Mouse (Mus musculus) neural tube, embryonic 13.5 days (tissue): ENCODE measurements around the gene Adipor1. TPM values are rescaled to one million over a fixed set of nuclear protein-coding genes. Genes with fewer than 3 reads are reported as not detected.
"Not testable (repeated sequence)": the region's sequence is repeated elsewhere in the genome, so short reads cannot be mapped to it uniquely, and the experiment has no call there.

ENCODE experiments used
- ATAC-seq: fragments of 200-750 bp; cut with Nextera tagmentation; 2 replicates; pipeline ENCODE4 v1.8.0; 2017; ENCODE audit warnings: low read depth, mild to moderate bottlenecking, moderate TSS enrichment, moderate library complexity
- H3K27ac ChIP-seq: fragments of 300-500 bp; sonication (generic); replicated peaks from 2 replicates; pipeline ENCODE4 v1.5.1; 2015; ENCODE audit warnings: moderate library complexity, mild to moderate bottlenecking, inconsistent platforms
- H3K27me3 ChIP-seq: fragments of 300-500 bp; sonication (generic); 2 replicates; pipeline ENCODE4 v1.6.1; 2015; ENCODE audit warnings: mild to moderate bottlenecking, inconsistent platforms
- H3K36me3 ChIP-seq: fragments of 300-500 bp; sonication (generic); 2 replicates; pipeline ENCODE4 v1.6.1; 2015; ENCODE audit warnings: mild to moderate bottlenecking, inconsistent platforms
- H3K4me1 ChIP-seq: fragments of 300-500 bp; sonication (generic); replicated peaks from 2 replicates; pipeline ENCODE4 v1.6.1; 2015; ENCODE audit warnings: inconsistent platforms
- H3K4me2 ChIP-seq: fragments of 300-500 bp; sonication (generic); 2 replicates; pipeline ENCODE4 v1.6.1; 2015; ENCODE audit warnings: inconsistent platforms, mild to moderate bottlenecking, moderate library complexity
- H3K4me3 ChIP-seq: fragments of 300-500 bp; sonication (generic); 2 replicates; pipeline ENCODE4 v1.5.1; 2015; ENCODE audit warnings: mild to moderate bottlenecking, inconsistent platforms
- H3K9ac ChIP-seq: fragments of 300-500 bp; sonication (generic); 2 replicates; pipeline ENCODE4 v1.6.1; 2015; ENCODE audit warnings: moderate library complexity, mild to moderate bottlenecking, inconsistent platforms
- H3K9me3 ChIP-seq: fragments of 300-500 bp; sonication (generic); 2 replicates; pipeline ENCODE4 v1.6.1; 2016; ENCODE audit warnings: inconsistent platforms
- WGBS: fragments of 180-500 bp; shearing (Covaris S2); methylation state at CpG from one replicate; pipeline ENCODE4 v1.1.7; 2015; 5-methylcytosine and 5-hydroxymethylcytosine counted together
- polyA plus RNA-seq: library from polyadenylated mRNA; unstranded; fragments of >200 nt; fragmentation: Nextera tagmentation; extraction: Ambion mirVana; gene quantifications from 2 replicates; pipeline ENCODE4 v1.2.1, GENCODE M21; 2015

The Adipor1 gene
- polyA plus RNA-seq, 1 experiment from 2014 or later = 79.7 TPM

- Histone ChIP-seq H3K9ac (no peak overlapping the region), H3K4me2 (no peak overlapping the region), H3K9me3 (no peaks in the 10 kb centered on the region), H3K27me3 (no peaks in the 10 kb centered on the region), H3K4me1 (peaks cover 4% of the 10 kb centered on the region; the same call in 1 of the 2 replicates), H3K36me3 (peaks cover 84% of the 10 kb centered on the region), H3K27ac (no peak overlapping the region), H3K4me3 (no peak overlapping the region)
- 89% methylated on average over 5 of the region's 5 CpGs for WGBS
- no peak for ATAC-seq
These were observed 11.1 kb downstream of the Adipor1 start for GRCm38 (mm10) chr1:134426289-134426688.

GRCm38 (mm10) chr1:134433002-134433401 lies 17.8 kb downstream of the Adipor1 start:
- no peak overlapping the region for H3K4me2 ChIP-seq
- no peaks in the 10 kb centered on the region for H3K27me3 ChIP-seq
- no peak for ATAC-seq
- WGBS = 91% methylated on average over 10 of the region's 10 CpGs
- H3K4me3 ChIP-seq = no peak overlapping the region
- no peak overlapping the region for H3K9ac ChIP-seq
- peaks cover 60% of the 10 kb centered on the region for H3K36me3 ChIP-seq
- H3K9me3 ChIP-seq = no peaks in the 10 kb centered on the region
- H3K4me1 ChIP-seq = no peaks in the 10 kb centered on the region
- H3K27ac ChIP-seq = no peak overlapping the region

- Histone ChIP-seq H3K9me3 (no peaks in the 10 kb centered on the region), H3K9ac (no peak overlapping the region), H3K27ac (no peak overlapping the region), H3K36me3 (peaks cover 56% of the 10 kb centered on the region), H3K27me3 (no peaks in the 10 kb centered on the region), H3K4me3 (no peak overlapping the region), H3K4me2 (no peak overlapping the region), H3K4me1 (no peaks in the 10 kb centered on the region)
- 97% methylated on average over 4 of the region's 4 CpGs for WGBS
- no peak for ATAC-seq
These were observed 18.3 kb downstream of the Adipor1 start for GRCm38 (mm10) chr1:134433473-134433872.

GRCm38 (mm10) chr1:134435414-134435813 lies 20.2 kb downstream of the Adipor1 start:
- H3K36me3 ChIP-seq = peaks cover 38% of the 10 kb centered on the region
- H3K4me2 ChIP-seq = no peak overlapping the region
- 34% methylated on average over 4 of the region's 4 CpGs for WGBS
- H3K27me3 ChIP-seq = no peaks in the 10 kb centered on the region
- no peak overlapping the region for H3K9ac ChIP-seq
- H3K4me3 ChIP-seq = no peak overlapping the region
- no peak for ATAC-seq
- no peaks in the 10 kb centered on the region for H3K4me1 ChIP-seq
- no peaks in the 10 kb centered on the region for H3K9me3 ChIP-seq
- H3K27ac ChIP-seq = no peak overlapping the region

GRCm38 (mm10) chr1:134440437-134440836 lies 25.3 kb downstream of the Adipor1 start:
- H3K36me3 ChIP-seq = no peaks in the 10 kb centered on the region
- no peaks in the 10 kb centered on the region for H3K4me1 ChIP-seq
- H3K4me2 ChIP-seq = no peak overlapping the region
- H3K9me3 ChIP-seq = no peaks in the 10 kb centered on the region
- ATAC-seq = no peak
- H3K27ac ChIP-seq = no peak overlapping the region
- H3K4me3 ChIP-seq = no peak overlapping the region
- H3K27me3 ChIP-seq = no peaks in the 10 kb centered on the region
- H3K9ac ChIP-seq = no peak overlapping the region
- WGBS = 94% methylated on average over 6 of the region's 6 CpGs

- H3K27ac ChIP-seq, H3K4me1 ChIP-seq, H3K4me2 ChIP-seq, H3K27me3 ChIP-seq, H3K9ac ChIP-seq, H3K4me3 ChIP-seq, H3K36me3 ChIP-seq, H3K9me3 ChIP-seq, ATAC-seq: not testable (repeated sequence)
- 92% methylated on average over 8 of the region's 10 CpGs for WGBS
These were observed 26.6 kb downstream of the Adipor1 start for GRCm38 (mm10) chr1:134441737-134442136.

- H3K4me1 ChIP-seq = no peaks in the 10 kb centered on the region
- H3K27ac ChIP-seq = no peak overlapping the region
- 95% methylated on average over 3 of the region's 3 CpGs for WGBS
- H3K9me3 ChIP-seq = no peaks in the 10 kb centered on the region
- H3K9ac ChIP-seq = no peak overlapping the region
- no peaks in the 10 kb centered on the region for H3K36me3 ChIP-seq
- no peaks in the 10 kb centered on the region for H3K27me3 ChIP-seq
- no peak overlapping the region for H3K4me2 ChIP-seq
- ATAC-seq = no peak
- no peak overlapping the region for H3K4me3 ChIP-seq
These were observed 27.2 kb downstream of the Adipor1 start for GRCm38 (mm10) chr1:134442394-134442793.

- 88% methylated on average over 1 of the region's 1 CpGs for WGBS
- H3K4me1 ChIP-seq, H3K4me2 ChIP-seq, ATAC-seq, H3K4me3 ChIP-seq, H3K27ac ChIP-seq, H3K9me3 ChIP-seq, H3K36me3 ChIP-seq, H3K27me3 ChIP-seq, H3K9ac ChIP-seq: not testable (repeated sequence)
These were observed 28.1 kb downstream of the Adipor1 start for GRCm38 (mm10) chr1:134443288-134443687.

GRCm38 (mm10) chr1:134445418-134445817 lies 30.2 kb downstream of the Adipor1 start:
- ATAC-seq = no peak
- no peak overlapping the region for H3K4me2 ChIP-seq
- no peaks in the 10 kb centered on the region for H3K4me1 ChIP-seq
- H3K36me3 ChIP-seq = no peaks in the 10 kb centered on the region
- no peaks in the 10 kb centered on the region for H3K9me3 ChIP-seq
- 84% methylated on average over 2 of the region's 2 CpGs for WGBS
- no peak overlapping the region for H3K9ac ChIP-seq
- H3K27ac ChIP-seq = no peak overlapping the region
- H3K27me3 ChIP-seq = no peaks in the 10 kb centered on the region
- H3K4me3 ChIP-seq = no peak overlapping the region

- not testable (repeated sequence) for H3K27ac ChIP-seq, H3K9ac ChIP-seq, H3K4me3 ChIP-seq, H3K4me2 ChIP-seq, H3K36me3 ChIP-seq, H3K4me1 ChIP-seq, H3K9me3 ChIP-seq, ATAC-seq, H3K27me3 ChIP-seq
- 69% methylated on average over 3 of the region's 3 CpGs for WGBS
These were observed 33.4 kb downstream of the Adipor1 start for GRCm38 (mm10) chr1:134448537-134448936.

- Histone ChIP-seq H3K4me1 (peaks cover 6% of the 10 kb centered on the region), H3K36me3 (no peaks in the 10 kb centered on the region), H3K27ac (no peak overlapping the region), H3K4me2 (no peak overlapping the region), H3K9me3 (no peaks in the 10 kb centered on the region), H3K27me3 (no peaks in the 10 kb centered on the region), H3K4me3 (no peak overlapping the region), H3K9ac (no peak overlapping the region)
- 87% methylated on average over 4 of the region's 4 CpGs for WGBS
- ATAC-seq = no peak
These were observed 35.0 kb downstream of the Adipor1 start for GRCm38 (mm10) chr1:134450201-134450600.

- Histone ChIP-seq H3K36me3 (no peaks in the 10 kb centered on the region), H3K4me3 (no peak overlapping the region), H3K9ac (no peak overlapping the region), H3K27ac (no peak overlapping the region), H3K4me2 (no peak overlapping the region), H3K27me3 (no peaks in the 10 kb centered on the region), H3K9me3 (no peaks in the 10 kb centered on the region), H3K4me1 (peaks cover 10% of the 10 kb centered on the region)
- no peak for ATAC-seq
- 52% methylated on average over 3 of the region's 3 CpGs for WGBS
These were observed 35.8 kb downstream of the Adipor1 start for GRCm38 (mm10) chr1:134450986-134451385.

- 1% methylated on average over 61 of the region's 61 CpGs for WGBS
- peak; percentile 94 for ATAC-seq
- H3K9ac ChIP-seq = peak within 1 kb of the TSS; percentile 88
- H3K4me1 ChIP-seq = peaks cover 17% of the 10 kb centered on the region
- peak within 1 kb of the TSS; percentile 78 for H3K4me2 ChIP-seq
- H3K27ac ChIP-seq = peak within 1 kb of the TSS; percentile 82
- H3K36me3 ChIP-seq = peaks cover 20% of the 10 kb centered on the region
- H3K9me3 ChIP-seq = no peaks in the 10 kb centered on the region
- H3K27me3 ChIP-seq = no peaks in the 10 kb centered on the region
- peak within 1 kb of the TSS; percentile 96 for H3K4me3 ChIP-seq
These were observed 40.0 kb downstream of the Adipor1 start, which contains the start of gene Klhl12 for GRCm38 (mm10) chr1:134454904-134455824. Gene Klhl12 (plus strand): TSS chr1:134455531.
